Mouse (Mus musculus) testis, adult 2 months (tissue): Measurements from ENCODE around the gene Pdcd4. TPM values are rescaled to one million over a fixed set of nuclear protein-coding genes. Genes with fewer than 3 reads are reported as not detected.
"Not testable (repeated sequence)": the region's sequence is repeated elsewhere in the genome, so short reads cannot be mapped to it uniquely, and the experiment has no call there.

Source experiments
- H3K27ac ChIP-seq: fragments of 200-500 bp; 2 replicates; pipeline ENCODE4 v1.5.1; 2012; ENCODE audit warnings: low read depth, low read length; ENCODE audit not compliant: control insufficient read depth, insufficient read depth
- H3K27me3 ChIP-seq: fragments of 200-500 bp; 2 replicates; pipeline ENCODE4 v1.6.1; 2012; ENCODE audit warnings: mild to moderate bottlenecking, low read length, moderate library complexity; ENCODE audit not compliant: control insufficient read depth, insufficient read depth
- H3K36me3 ChIP-seq: fragments of 200-500 bp; 2 replicates; pipeline ENCODE4 v1.6.1; 2012; ENCODE audit warnings: mild to moderate bottlenecking, low read length; ENCODE audit not compliant: control insufficient read depth, insufficient read depth
- H3K4me1 ChIP-seq: fragments of 200-500 bp; 2 replicates; pipeline ENCODE4 v1.6.1; 2012; ENCODE audit warnings: low read length; ENCODE audit not compliant: control insufficient read depth, insufficient read depth
- H3K4me3 ChIP-seq: fragments of 200-500 bp; 2 replicates; pipeline ENCODE4 v1.5.1; 2012; ENCODE audit warnings: low read depth, mild to moderate bottlenecking, low read length, moderate library complexity, mixed read lengths; ENCODE audit not compliant: control insufficient read depth
- CTCF ChIP-seq: fragments of 200-500 bp; IDR thresholded peaks from 2 replicates; pipeline ENCODE4 v1.5.1; 2012; ENCODE audit warnings: low read depth, mild to moderate bottlenecking, inconsistent platforms, low read length, moderate library complexity; ENCODE audit not compliant: control insufficient read depth, insufficient read depth, insufficient replicate concordance
- POLR2A ChIP-seq: fragments of 200-500 bp; IDR thresholded peaks from 2 replicates; pipeline ENCODE4 v1.6.1; 2012; ENCODE audit warnings: low read depth, mild to moderate bottlenecking, inconsistent platforms, low read length, moderate library complexity; ENCODE audit not compliant: control insufficient read depth
- polyA plus RNA-seq: library from polyadenylated mRNA; depleted of rRNA; stranded (reverse); fragments of >200 nt; gene quantifications from 2 replicates; pipeline ENCODE4 v1.2.3, GENCODE M21; 2012

Pdcd4 gene
- polyA plus RNA-seq, 1 experiment, result 46.6 TPM

DNA sequence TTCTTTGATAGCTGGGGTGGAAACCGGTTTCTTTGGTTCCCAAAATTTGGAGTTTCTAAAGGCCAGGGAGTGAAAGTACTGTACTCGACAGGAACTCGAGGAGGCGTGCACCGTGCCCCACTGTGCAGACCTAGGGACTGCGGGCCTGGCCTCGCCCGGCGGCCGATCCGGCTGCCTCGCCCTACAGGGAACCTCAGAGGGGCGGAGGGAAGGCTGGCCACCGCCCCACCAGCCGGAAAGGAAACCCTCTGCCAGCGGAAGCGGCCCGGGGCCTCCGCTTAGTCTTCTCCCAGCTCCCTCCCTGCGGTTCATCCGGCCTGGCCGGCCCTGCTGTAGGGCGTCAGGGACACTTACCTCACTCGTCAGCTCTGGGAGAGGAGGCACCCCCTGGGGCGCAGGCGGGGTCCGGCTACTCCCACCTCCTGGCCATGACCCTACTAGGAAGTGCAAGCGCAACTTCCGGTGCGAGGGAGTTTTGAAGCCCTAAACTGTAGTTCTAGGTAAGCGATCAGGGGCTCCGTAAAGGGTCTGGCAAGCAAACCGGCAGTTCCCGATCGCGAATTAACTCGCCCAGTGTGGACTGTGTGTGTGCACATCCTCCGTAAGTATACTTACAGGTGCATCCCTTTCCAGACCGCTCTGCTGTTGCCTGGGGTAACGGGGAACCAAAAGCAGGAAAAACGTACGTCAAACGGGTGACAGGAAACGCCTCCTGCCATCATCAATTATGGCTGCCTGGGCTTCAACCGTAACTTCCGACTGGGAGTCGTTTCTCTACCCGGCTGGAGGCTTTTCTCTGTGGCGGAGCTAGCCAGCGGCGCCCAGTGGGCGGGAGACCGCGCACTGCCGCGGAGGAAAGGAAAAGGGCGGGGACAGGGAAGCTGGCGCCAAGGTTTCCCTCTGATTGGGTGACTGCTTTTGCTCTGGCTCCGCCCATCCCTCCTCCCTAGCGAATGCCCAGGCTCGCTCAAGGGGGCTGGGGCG is 52.1 kb downstream of the Pdcd4 start, which contains the start of the genes Shoc2 and Bbip1:
TSS of gene Shoc2 (plus strand) at position 505 of the 984 bp plus-strand sequence.
TSS of gene Bbip1 (minus strand) at position 826 of the 984 bp plus-strand sequence.
- peak within 1 kb of the TSS; percentile 92 for H3K4me3 ChIP-seq
- TF ChIP-seq POLR2A (peak; percentile 66), CTCF (no peak)
- H3K27ac ChIP-seq, result peak within 1 kb of the TSS; percentile 90
- H3K4me1 ChIP-seq, result peaks cover 3% of the 10 kb centered on the region
- no peaks in the 10 kb centered on the region for H3K27me3 ChIP-seq
- peaks cover 1% of the 10 kb centered on the region; the same call in 1 of the 2 replicates for H3K36me3 ChIP-seq

DNA sequence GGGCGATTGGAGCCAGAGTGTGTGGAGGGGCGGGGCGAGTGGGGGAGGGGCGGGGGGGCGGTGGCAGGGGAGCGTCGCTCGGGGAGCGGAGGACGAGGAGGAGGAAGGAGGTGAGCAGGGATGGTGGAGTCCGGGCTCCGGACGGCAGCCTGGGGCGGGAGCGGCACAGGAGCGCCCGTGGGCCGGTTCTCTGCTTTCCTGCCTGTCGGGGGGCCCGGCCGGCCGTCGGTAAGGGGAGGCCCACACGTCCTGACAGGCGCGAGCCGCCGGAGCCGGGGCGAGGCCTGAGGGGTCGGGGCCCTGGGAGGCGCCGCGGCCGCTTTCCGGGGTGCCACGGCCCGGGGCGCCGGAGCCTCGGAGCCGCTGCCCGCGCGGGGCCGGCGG is 52.7 kb downstream of the Pdcd4 start:
- Histone ChIP-seq H3K36me3 (peaks cover 1% of the 10 kb centered on the region; the same call in 1 of the 2 replicates), H3K4me1 (peaks cover 3% of the 10 kb centered on the region), H3K27me3 (no peaks in the 10 kb centered on the region), H3K27ac (peak overlapping the region; percentile 86), H3K4me3 (peak overlapping the region; percentile 92)
- TF ChIP-seq POLR2A, result peak; percentile 67
- TF ChIP-seq CTCF, result no peak

DNA sequence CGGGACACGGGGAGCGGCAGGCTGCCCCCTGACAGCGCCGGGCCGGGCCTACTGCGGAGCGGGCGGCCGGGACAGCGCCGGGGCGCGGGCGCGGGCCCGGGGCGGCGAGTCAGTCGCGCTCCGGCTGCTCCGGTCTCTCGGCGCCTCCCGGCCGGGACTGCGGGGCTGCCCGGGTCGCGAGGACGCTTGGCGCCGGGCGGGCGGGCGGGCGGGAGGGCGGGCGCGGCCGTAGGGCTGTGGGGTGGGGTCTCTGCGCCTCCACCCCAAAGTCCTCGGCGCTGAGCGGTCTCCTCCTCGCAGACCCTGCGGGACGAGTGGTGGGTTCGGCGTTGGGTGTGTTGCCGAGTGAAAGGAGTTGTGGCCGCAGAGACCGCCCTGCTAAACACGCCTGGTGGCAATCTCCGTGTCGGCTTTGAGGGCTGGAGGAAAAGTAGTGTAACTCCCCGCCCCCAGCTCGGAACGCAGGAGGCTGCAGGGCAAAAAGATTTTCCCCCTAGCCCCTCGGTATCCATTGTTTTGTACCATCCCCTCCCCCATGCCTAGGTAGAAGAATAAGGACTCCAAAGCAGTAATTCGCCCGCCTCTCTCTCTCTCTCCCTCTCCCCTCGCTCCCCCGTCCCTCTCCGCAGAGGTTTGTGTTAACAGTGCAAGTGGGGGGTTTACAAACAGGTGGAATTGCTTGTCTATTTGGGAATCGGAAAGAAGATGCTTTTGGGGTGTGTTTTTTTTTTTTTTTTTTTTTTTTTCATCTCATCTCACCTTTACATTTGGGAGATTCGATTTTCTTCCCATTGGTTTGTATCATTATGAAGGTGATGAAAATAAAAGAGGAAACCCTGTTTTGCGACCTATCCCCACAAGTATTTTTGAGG is 53.4 kb downstream of the Pdcd4 start:
- H3K4me1 ChIP-seq, result peaks cover 3% of the 10 kb centered on the region
- H3K4me3 ChIP-seq, result peak overlapping the region; percentile 92
- peaks cover 1% of the 10 kb centered on the region; the same call in 1 of the 2 replicates for H3K36me3 ChIP-seq
- peak overlapping the region; percentile 90 for H3K27ac ChIP-seq
- no peaks in the 10 kb centered on the region for H3K27me3 ChIP-seq
- TF ChIP-seq CTCF (no peak), POLR2A (no peak)

DNA sequence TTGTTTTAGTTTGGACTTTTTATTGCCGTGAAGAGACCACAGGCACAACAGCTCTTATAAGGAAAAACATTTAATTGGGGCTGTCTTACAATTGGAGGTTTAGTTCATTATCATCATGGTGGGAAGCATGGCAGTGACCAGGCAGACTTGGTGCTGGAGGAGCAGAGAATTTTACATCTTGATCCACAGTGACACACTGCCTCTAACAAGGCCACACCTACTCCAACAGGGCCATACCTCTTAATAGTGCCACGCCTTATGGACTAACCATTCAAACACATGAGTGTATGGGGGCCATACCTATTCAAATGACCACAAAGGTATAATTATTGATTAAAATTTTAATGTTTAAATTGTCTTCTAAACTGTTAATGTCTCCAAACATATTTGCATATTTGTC is 65.5 kb downstream of the Pdcd4 start:
- TF ChIP-seq POLR2A (no peak), CTCF (no peak)
- Histone ChIP-seq H3K4me1 (no peaks in the 10 kb centered on the region), H3K27ac (no peak overlapping the region), H3K27me3 (no peaks in the 10 kb centered on the region), H3K36me3 (no peaks in the 10 kb centered on the region), H3K4me3 (no peak overlapping the region)

DNA sequence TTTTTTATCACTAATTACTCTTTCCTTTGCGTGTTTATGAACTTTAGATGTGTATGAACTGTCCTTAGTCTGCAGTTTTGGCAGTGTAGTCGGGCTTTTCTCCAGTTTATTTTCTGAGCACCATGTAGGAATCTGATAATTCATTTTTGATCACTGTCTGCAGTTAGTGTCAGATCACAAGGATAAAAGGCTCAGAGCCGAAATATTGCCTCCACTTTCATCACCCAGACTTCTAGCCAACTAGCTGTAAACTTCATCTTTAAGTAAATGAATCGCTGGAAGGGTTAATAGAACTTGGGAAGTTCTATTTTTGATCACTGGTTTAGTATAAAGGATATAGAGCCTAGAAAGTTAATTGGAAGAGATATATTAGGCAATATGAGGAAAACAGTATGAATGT is 70.5 kb downstream of the Pdcd4 start:
- H3K27ac ChIP-seq, result no peak overlapping the region
- TF ChIP-seq CTCF (no peak), POLR2A (no peak)
- no peaks in the 10 kb centered on the region for H3K4me1 ChIP-seq
- no peak overlapping the region for H3K4me3 ChIP-seq
- H3K27me3 ChIP-seq, result no peaks in the 10 kb centered on the region
- no peaks in the 10 kb centered on the region for H3K36me3 ChIP-seq

DNA sequence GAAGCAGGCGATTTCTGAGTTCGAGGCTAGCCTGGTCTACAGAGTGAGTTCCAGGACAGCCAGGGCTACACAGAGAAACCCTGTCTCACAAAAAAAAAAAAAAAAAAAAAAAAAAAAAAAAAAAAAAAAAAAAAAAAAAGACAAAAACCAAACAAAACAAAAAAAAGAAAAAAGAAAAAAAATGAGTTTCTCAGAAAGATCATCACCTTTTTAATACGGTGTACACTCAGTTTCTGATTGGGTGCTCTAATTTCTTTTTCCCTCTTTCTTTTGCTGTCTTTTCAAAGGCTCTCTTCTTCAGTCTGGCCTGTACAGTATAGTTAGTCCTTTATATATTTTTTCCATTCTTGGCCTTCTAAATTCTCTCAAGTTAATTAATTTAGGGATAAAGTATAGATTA is 72.3 kb downstream of the Pdcd4 start:
- H3K27ac ChIP-seq, H3K36me3 ChIP-seq, H3K27me3 ChIP-seq, H3K4me1 ChIP-seq, H3K4me3 ChIP-seq: not testable (repeated sequence)

DNA sequence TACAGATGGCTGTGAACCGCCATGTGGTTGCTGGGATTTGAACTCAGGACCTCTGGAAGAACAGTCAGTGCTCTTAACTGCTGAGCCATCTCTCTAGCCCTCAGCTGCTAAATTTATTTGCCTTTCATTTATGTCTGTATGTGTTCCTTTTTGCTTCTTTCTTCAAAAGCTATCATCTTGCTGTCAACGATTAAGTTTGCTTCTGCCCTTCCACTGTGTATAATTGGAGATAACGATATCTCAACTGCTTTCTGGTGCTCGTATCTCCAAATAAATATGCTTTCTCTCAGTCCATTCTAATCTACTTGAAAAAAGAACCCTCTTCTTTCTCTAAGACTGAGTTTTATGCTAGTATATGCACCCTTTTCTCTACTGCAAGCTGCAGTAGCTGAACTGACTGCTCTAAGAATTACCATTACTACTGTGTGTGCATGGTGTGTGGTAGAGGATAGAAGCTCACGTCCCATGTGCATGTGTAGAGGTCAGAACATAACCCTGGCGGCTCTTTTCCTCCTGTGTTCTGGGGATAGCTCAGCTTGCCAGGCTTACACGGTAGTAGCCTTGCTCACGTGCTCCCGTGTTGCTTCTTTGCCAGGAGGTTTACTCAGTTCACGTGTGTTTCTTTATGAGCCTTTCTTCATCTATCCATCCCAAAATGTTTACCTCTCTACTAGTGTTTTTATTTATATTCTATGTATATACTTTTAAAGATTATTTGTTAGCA is 73.0 kb downstream of the Pdcd4 start:
- H3K27me3 ChIP-seq, result no peaks in the 10 kb centered on the region
- TF ChIP-seq POLR2A (no peak), CTCF (no peak)
- no peak overlapping the region for H3K27ac ChIP-seq
- no peak overlapping the region for H3K4me3 ChIP-seq
- no peaks in the 10 kb centered on the region for H3K36me3 ChIP-seq
- H3K4me1 ChIP-seq, result no peaks in the 10 kb centered on the region
